ENCODE assay signal across 8 mouse cellular contexts in the genomic region with DNA sequence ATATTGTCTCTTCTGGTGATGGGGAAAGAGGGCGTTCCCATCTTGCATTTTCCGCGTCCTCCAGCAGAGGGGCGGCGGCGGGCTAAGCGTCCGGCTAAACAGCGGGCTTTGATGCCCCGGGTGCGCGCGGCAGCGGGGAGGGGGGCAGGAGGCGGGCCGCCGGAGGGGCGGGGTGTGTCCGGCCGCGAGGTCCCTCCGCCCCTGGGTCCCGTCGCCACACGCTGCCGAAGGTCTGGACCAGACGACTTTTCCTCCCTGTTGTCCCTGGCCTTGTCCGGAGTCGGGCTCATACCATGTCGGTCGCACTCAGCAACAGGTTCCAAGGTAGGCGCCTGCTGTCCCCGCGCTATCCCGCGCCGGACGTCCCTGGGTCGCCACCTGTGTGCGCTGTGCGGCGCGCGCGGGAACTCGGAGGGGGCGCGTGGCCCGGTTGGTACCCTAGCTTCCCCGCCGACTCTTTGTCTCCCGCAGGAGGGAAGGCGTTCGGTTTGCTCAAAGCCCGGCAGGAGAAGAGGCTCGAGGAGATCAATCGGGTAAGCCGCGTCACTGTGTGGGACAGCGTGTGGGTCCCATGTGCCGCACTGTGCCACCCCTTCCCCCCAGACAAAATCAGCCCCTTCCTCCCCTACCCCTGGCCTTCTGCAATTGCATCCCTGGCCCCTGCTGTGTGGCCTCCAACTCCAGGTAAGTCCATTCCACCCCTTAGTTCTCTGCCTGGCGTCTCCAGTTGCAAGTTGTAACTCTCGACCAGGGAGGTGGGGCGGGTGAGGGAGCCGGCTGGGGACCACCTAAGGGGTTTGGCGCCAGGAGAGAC. TPM values are rescaled to one million over a fixed set of nuclear protein-coding genes. Genes with fewer than 3 reads are reported as not detected.
DNase-seq lines count a peak whose midpoint lies in the region; ATAC-seq lines count a peak whose summit lies in the region.

A gene (plus strand): TSS at position 82 of the 814 bp plus-strand sequence.

- peak within 1 kb of the TSS; percentile 90 for H3K4me3 ChIP-seq in heart, embryonic 10.5 days
- peak within 1 kb of the TSS; percentile 78 for H3K4me3 ChIP-seq in kidney, embryonic 14.5 days (ENCODE audit: low read length)
- H3K4me3 ChIP-seq in lung, embryonic 15.5 days: peak within 1 kb of the TSS; percentile 63
- H3K4me3 ChIP-seq in neural tube, embryonic 15.5 days (replicated peaks): peak within 1 kb of the TSS; percentile 63

- peaks cover 10% of the 10 kb centered on the region for H3K36me3 ChIP-seq in heart, embryonic 10.5 days
- no peaks in the 10 kb centered on the region for H3K36me3 ChIP-seq in kidney, embryonic 14.5 days (ENCODE audit: control insufficient read depth, insufficient read depth, low read length)
- no peaks in the 10 kb centered on the region for H3K36me3 ChIP-seq in lung, embryonic 15.5 days
- H3K36me3 ChIP-seq in neural tube, embryonic 15.5 days: no peaks in the 10 kb centered on the region

- H3K9ac ChIP-seq in kidney, embryonic 14.5 days (ENCODE audit: low read depth, low read length): peak within 1 kb of the TSS; percentile 65
- peak within 1 kb of the TSS; percentile 66 for H3K9ac ChIP-seq in lung, embryonic 15.5 days
- H3K9ac ChIP-seq in neural tube, embryonic 15.5 days (replicated peaks): peak within 1 kb of the TSS; percentile 63

- peaks cover 5% of the 10 kb centered on the region; the same call in 1 of the 2 replicates for H3K27me3 ChIP-seq in heart, embryonic 10.5 days (ENCODE audit: insufficient read depth, poor library complexity, severe bottlenecking)
- no peaks in the 10 kb centered on the region for H3K27me3 ChIP-seq in kidney, embryonic 14.5 days (ENCODE audit: control insufficient read depth, insufficient read depth, low read length)
- H3K27me3 ChIP-seq in lung, embryonic 15.5 days: peaks cover 10% of the 10 kb centered on the region
- H3K27me3 ChIP-seq in neural tube, embryonic 15.5 days (replicated peaks): peaks cover 14% of the 10 kb centered on the region

- ATAC-seq in kidney, embryonic 14.5 days (ENCODE audit: low FRiP score, low TSS enrichment): peak; percentile 78
- ATAC-seq in lung, embryonic 15.5 days (ENCODE audit: borderline replicate concordance, extremely low read depth, low FRiP score, low TSS enrichment): peak; percentile 78
- ATAC-seq in neural tube, embryonic 15.5 days (ENCODE audit: low FRiP score): peak; percentile 62

- peak within 1 kb of the TSS; percentile 95 for H3K4me2 ChIP-seq in kidney, embryonic 14.5 days (replicated peaks; ENCODE audit: low read depth, low read length)
- peak within 1 kb of the TSS; percentile 97 for H3K4me2 ChIP-seq in lung, embryonic 15.5 days
- peak within 1 kb of the TSS; percentile 98 for H3K4me2 ChIP-seq in neural tube, embryonic 15.5 days

- WGBS in heart, embryonic 10.5 days: under 1% methylated on average over 64 of the region's 66 CpGs
- WGBS in kidney, embryonic 14.5 days: under 1% methylated on average over 50 of the region's 66 CpGs
- WGBS in lung, embryonic 15.5 days: under 1% methylated on average over 62 of the region's 66 CpGs
- WGBS in neural tube, embryonic 15.5 days: under 1% methylated on average over 65 of the region's 66 CpGs

- peak within 1 kb of the TSS; percentile 93 for H3K27ac ChIP-seq in heart, embryonic 10.5 days
- H3K27ac ChIP-seq in kidney, embryonic 14.5 days (ENCODE audit: low read depth, low read length): peak within 1 kb of the TSS; percentile 42; the same call in 1 of the 2 replicates
- no peak within 1 kb of the TSS for H3K27ac ChIP-seq in lung, embryonic 15.5 days
- no peak within 1 kb of the TSS; the same call in 1 of the 2 replicates for H3K27ac ChIP-seq in neural tube, embryonic 15.5 days (replicated peaks)

- H3K4me1 ChIP-seq in heart, embryonic 10.5 days: peaks cover 59% of the 10 kb centered on the region
- peaks cover 27% of the 10 kb centered on the region for H3K4me1 ChIP-seq in kidney, embryonic 14.5 days (ENCODE audit: control insufficient read depth, insufficient read depth, low read length)
- H3K4me1 ChIP-seq in lung, embryonic 15.5 days: peaks cover 9% of the 10 kb centered on the region
- peaks cover 25% of the 10 kb centered on the region for H3K4me1 ChIP-seq in neural tube, embryonic 15.5 days

- peak; percentile 14 for DNase-seq in right cerebral cortex, adult 18-20 months
- no peak for DNase-seq in right cerebral cortex, postnatal 36 days (ENCODE audit: low spot score in 2 of 2)
- DNase-seq in embryo, embryonic 11 days: peak; percentile 92
- DNase-seq in heart, embryonic 10.5 days (ENCODE audit: low spot score): peak; percentile 92
- DNase-seq in urinary bladder, postnatal 14 days (ENCODE audit: low spot score): peak; percentile 63

- H3K9me3 ChIP-seq in heart, embryonic 10.5 days: no peaks in the 10 kb centered on the region
- H3K9me3 ChIP-seq in kidney, embryonic 14.5 days (ENCODE audit: control insufficient read depth, low read length): no peaks in the 10 kb centered on the region
- H3K9me3 ChIP-seq in lung, embryonic 15.5 days: no peaks in the 10 kb centered on the region
- H3K9me3 ChIP-seq in neural tube, embryonic 15.5 days (replicated peaks): no peaks in the 10 kb centered on the region

RNA-seq across cellular contexts. Expression of the gene that starts here (rescaled TPM):
- polyA plus RNA-seq in heart, embryonic 10.5 days (2016; fragmentation: Nextera tagmentation; extraction: Ambion mirVana): 92.8 and 96.1 TPM in 2 replicates
- 55.8 and 72.1 TPM in 2 replicates for polyA plus RNA-seq in kidney, embryonic 14.5 days (2014; fragmentation: Nextera tagmentation; extraction: Ambion mirVana)
- polyA plus RNA-seq in lung, embryonic 15.5 days (2015; fragmentation: Nextera tagmentation; extraction: Ambion mirVana): 32.4 and 36.1 TPM in 2 replicates
- polyA plus RNA-seq in neural tube, embryonic 15.5 days (2015; fragmentation: Nextera tagmentation; extraction: Ambion mirVana): 16.9 and 19.5 TPM in 2 replicates

Comparison
In these comparisons a context has a peak if more than half of its experiments do, and no peak if none do; other contexts are left out.
1. DNase-seq: peak in right cerebral cortex, adult 18-20 months (single experiment), embryo, embryonic 11 days (single experiment), heart, embryonic 10.5 days (single experiment) and urinary bladder, postnatal 14 days (single experiment); none in right cerebral cortex, postnatal 36 days (0 of 2).
2. H3K27ac ChIP-seq: peak in heart, embryonic 10.5 days (single experiment) and kidney, embryonic 14.5 days (single experiment); none in lung, embryonic 15.5 days (single experiment) and neural tube, embryonic 15.5 days (single experiment).
3. Peak in every context shown above with its lines, with median percentiles within 50 percentile points of each other: H3K4me3 ChIP-seq, ATAC-seq, H3K4me2 ChIP-seq and H3K9ac ChIP-seq.